Mouse (Mus musculus) layer of hippocampus, adult 8-10 months (tissue): ENCODE data around the gene Sf3b3. TPM values are rescaled to one million over a fixed set of nuclear protein-coding genes. Genes with fewer than 3 reads are reported as not detected.
A peak's percentile ranks its signal among the peaks of the same experiment; 100 is the strongest.
"Not testable (repeated sequence)": the region's sequence is repeated elsewhere in the genome, so short reads cannot be mapped to it uniquely, and the experiment has no call there.

Source experiments
- DNase-seq, 2 experiments: peaks; one replicate each; pipeline ENCODE4 v3.0.0; 2022; ENCODE audit warnings: low spot score in 2 of 2
- total RNA-seq, 4 experiments: library from RNA; stranded (reverse); gene quantifications; 2 replicates each; pipeline ENCODE4 v1.2.4; 2022

The Sf3b3 gene
- 10 to 100 TPM; 64.5 to 78.9 (median 76.6) TPM for total RNA-seq

DNA sequence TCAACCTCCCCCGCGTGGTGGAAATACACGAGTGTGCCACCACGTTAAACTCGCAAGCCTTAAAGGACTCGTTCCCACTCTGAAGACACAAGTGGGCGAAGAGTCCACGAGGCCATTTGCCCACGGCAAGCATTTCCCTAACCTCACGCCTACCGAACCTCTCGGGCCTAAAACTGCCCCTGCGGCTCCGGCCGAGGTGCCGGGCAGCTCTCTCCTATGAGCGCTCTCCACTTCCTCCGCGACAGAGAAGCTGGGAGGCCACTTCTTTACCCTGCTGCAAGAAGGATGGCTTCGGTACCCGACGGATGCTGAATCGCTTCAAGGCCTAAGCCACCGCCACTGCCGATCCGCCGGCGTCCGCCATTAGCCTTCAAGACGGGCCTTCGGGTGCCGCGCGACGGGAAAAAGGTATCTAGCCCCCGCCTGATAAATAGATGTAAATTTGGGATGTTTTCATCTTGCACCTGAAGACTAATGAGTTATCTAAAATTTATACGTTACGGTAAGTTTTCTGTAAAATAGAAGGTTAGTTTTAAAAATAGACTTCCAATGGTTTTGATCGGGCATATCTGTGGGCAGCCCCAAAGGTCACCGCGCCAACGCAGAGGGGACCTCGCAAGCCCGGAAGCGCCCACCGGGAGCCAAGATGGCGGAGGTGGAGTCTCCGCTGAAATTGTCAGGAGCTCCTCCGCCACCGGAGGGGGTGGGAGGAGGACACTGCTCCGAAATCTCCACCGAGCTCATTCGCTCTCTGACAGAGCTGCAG lies at the start of gene Sf3b3, which contains the start of gene Cog4:
Sf3b3 (minus strand) TSS at position 383 of the 766 bp plus-strand sequence.
Cog4 (plus strand) TSS at position 196 of the 766 bp plus-strand sequence.
- peak; percentile 67 to 82 for DNase-seq

DNA sequence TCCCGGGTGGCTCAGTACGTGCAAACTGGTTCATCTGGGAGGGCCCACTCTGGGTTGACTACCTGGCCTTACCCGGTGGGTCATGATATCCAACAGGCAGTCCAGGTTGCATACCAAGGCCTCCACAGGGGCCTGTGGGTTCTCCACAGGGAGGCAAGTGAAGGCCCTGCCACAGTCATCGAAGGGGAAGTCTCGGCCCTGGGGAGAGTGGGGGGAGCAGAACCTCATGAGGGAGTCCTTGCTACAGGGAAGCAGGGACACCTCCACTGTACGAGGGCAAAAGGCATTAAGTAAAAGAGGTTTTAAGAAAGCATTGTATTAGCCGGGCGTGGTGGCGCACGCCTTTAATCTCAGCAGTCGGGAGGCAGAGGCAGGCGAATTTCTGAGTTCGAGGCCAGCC lies 49.2 kb upstream of the Sf3b3 start:
- DNase-seq, result no peak

DNA sequence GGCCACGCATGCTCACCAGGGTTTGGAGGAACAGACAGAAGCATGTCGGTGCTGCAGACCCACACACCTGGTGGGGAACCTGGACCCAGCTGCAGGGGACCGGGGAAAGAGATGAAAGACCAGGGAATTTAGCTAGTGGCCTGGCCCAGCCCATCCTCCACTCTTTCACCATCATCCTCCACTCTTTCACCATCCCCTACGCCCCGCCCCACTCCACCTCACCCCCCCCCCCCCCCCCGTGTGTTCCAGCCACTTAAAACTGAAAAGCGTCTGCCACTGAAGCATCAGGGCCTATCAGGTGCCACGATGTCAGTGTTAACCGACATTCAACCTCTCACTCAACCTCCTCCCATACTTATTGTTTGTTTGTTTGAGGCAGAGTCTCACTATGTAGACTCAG lies 48.7 kb upstream of the Sf3b3 start:
- no peak for DNase-seq

DNA sequence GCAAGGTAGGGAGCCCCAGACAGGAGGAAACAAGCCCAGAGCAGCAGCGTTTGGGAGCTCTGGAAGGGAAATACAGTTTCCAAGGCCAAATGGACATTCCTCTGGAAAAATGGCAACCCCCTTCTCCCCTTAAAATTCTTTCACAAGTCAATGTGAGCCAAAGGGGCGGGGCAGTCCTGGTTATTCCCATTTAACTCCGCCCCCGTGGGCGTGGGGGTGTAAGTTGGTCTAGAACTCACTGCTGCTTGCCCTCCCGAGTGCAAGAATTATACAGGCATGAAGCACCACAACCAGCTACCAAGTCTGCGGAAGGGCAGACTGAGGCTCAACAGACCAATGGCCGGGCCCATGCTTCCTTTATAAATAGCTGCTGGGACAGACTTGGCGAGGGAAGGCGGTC lies 48.3 kb upstream of the Sf3b3 start:
- DNase-seq, result no peak

DNA sequence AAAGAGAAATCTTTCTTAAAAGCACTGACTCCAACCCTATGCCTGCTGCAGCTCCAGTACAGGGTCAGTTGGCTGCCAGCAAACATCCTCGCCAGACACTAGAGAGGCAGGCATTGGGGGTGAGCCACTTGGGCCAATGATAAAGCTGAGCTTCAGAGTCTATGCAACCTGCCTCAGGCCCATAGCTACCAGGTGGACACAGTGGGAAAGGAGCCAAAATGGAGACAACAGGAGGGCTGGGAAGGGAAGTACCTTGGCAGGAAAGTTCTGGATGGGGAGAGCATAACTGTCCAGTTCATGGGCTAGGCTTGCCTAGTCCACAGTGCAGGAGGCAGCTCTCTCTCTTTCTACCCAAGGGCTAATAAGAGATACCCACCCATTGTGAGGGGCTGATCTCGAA lies 46.3 kb upstream of the Sf3b3 start:
- no peak for DNase-seq

DNA sequence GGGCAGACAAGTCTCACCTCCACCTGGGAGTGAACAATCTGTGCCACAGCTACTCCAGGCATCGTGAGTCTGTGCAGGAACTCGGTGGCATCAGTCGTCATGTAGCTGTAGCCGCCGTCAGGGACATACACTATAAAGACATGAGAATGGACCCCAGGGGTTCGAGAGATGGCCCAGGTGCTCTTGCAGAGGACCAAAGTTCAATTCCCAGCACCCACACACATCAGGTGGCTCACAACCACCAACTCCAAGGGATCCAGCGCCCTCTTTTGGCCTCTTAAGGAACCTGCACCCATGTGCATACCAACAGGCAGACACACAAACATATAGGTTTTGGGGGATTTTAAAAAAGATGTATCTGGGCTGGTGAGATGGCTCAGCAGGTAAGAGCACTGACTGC lies 45.5 kb upstream of the Sf3b3 start:
- no peak for DNase-seq

DNA sequence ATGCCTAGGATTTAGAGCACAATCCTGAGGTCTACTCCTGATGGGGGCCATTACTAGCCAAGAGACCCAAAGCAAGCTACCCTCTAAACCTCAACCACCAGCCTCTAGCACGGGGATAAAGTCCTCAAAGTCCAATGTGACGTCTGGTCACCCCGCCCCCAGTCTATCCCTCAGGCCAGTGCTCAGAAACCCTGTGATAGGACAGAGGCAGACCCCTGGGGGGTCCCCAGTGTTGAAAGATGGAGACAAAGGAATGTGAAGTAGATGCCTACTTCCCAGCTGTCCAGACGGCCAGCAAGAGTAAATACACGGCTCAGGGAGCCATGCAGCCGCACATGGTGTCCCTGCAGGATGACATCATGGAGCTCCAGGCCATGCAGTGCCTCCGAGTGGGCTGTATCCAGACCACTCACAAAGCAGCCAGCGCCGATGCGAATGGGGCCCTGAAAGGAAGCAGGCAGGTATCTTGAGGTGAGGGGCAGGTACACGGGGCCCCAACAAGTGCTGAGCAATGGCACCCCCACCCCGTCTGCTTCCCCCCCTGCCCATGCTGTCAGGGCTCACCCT lies 43.4 kb upstream of the Sf3b3 start:
- no peak for DNase-seq

DNA sequence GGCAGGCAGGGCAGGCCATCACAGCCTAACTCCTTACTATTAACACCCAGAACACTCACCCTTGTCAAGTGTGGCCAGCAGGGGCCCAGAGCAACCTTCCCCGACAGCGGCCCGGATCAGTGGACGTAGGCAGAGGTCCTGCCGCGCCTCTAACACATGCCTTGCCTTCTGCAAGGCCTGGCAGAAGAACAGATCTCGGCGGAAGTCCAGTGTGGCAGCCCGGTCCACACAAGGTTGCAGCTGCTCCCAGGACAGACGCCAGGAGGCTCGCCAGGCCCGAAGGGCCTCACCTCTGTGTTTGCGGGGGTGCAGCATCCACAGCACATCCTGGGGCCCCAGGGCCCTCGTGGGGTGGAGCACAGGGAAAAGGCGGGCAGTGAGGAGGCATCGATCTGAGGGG lies 42.3 kb upstream of the Sf3b3 start:
- DNase-seq, result no peak

DNA sequence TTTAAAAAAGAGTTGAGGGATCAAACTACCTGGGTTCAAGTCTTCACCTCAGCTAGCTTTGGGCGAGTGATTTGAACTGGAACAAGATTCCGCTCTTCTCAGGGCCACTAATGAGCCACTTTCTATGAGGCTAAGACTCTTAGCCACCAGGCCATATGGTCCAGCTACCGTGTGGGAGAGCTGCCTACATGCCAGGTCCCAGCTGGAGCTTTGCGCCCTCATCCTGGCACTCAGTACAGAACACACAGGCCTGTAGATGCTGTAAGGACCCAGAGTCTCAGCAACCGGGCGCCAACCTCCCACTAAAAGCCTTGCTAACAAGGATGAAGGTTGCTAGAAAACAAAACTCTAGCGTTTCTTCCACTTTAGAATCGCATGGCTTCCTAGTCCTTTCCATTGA lies 41.9 kb upstream of the Sf3b3 start:
- DNase-seq, result peak; percentile 53 to 70

DNA sequence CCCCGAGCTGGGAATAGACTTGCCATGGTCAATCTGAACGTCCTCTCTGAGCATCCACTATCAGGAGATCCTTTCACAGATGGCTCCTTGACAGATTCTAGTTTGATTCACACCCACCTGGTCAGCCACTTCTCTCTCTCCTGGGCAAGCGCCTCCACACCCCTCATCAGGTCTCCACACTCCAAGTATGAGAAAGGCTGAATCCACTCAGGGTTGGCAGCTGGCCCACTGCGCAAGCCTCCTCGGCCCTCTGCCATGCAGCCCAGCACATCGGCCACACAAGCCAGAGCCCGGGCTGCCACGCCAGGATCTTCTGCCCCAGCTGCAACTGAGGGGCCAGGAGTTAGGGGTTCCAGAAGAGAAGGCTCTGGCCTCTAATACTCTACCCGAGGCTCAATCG lies 41.0 kb upstream of the Sf3b3 start:
- no peak for DNase-seq

DNA sequence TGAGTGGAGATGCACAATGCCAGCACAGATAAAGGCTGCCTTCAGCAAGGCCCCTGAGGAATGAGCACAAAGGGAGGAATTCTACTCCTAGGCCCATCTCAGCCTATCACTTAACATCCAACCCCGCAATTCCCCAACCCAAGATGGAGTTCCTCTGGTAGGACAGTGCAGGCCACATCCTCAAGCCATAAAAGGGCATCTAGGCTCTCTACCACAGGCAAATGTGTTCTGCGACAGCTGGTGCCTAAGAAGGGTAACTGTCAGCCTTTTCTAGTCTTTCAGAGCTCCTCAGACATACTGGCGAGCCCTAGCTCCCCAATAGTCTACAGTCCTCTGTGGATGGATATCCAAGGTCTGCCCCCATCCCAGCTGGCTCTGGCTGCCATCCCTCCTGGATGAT lies 40.0 kb upstream of the Sf3b3 start:
- DNase-seq, result no peak

DNA sequence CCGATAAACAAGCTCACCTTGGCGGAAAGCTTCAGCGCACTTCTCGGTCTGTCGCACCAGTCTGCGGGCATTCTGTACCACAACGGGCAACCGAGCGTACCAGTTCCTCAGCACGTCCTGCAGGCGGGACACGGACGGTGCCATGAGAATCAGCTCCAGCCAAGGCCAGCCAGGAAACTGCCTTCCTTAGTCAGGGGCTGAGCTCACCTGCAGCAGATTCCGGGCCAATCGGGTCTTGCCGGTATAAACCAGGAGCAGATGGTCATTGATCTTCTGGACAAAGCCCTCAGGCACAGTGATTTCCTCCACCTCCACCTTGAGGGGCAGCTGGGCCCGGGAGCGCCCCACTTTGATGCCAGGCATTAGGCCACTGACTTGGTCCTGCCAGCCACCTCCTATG lies 37.2 kb upstream of the Sf3b3 start:
- no peak for DNase-seq

DNA sequence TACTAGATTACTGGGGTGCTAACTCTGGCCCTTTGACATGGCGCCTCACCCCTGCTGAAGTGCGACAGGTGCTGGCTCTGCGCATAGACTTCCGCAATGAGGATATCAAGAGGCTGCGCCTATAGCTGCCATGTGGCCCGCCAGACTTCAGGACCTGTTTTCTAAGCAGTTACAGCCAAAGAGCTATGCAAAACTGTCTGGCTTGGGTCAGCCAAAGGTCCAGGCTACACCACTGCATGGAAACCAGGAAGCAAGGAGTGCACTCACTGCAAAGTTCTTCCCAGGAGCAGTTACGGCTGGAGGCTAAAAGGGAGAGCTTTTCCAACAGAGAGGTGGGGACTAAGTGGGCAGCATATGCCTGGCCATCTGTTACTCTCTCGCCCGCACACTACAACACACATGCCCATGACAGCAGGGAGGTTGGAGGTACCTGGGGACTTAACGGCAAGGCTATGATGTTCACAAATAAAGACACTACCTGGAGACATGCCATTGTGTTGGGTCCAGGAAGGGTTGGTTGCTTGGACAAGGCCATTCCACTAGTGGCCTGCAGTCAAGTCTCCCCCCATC lies 35.2 kb upstream of the Sf3b3 start:
- no peak for DNase-seq

DNA sequence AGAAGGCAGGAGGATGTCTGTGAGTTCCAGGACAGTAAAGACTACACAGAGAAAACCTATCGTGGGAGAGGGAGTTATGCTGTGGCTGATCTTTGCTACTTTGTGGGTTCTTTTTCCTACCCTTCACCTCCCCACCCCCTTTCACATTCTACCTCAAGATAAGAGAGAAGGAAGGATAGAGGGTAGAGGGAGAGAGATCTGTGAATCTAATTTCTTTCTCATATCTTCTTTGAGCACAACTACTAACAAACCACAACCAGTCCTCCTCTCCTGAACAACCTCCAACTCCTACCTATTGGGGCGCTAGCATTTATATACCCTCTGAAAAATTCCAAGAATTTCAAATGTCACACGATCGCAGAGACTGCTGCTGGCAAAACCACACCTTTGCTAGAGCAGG lies 31.3 kb upstream of the Sf3b3 start:
- DNase-seq, result no peak

DNA sequence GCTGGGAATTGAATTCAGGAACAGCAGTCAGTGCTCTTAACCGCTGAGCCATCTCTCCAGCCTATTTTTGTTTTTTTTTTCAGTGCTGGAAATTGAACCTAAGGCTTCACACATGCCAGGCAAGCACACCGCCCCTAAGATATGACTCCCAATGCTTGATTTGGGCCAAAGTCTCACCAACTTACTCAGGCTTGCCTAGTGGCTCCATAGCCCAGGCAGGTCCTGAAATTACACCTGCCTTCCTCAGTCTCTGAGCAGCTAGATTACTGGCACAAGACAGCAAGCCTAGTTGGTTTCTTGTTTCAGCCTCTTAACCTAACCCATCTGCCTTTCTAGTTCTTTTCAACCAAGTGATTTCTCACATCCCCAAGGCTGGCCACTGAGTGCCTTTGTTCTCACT lies 23.9 kb upstream of the Sf3b3 start:
- DNase-seq, result no peak

DNA sequence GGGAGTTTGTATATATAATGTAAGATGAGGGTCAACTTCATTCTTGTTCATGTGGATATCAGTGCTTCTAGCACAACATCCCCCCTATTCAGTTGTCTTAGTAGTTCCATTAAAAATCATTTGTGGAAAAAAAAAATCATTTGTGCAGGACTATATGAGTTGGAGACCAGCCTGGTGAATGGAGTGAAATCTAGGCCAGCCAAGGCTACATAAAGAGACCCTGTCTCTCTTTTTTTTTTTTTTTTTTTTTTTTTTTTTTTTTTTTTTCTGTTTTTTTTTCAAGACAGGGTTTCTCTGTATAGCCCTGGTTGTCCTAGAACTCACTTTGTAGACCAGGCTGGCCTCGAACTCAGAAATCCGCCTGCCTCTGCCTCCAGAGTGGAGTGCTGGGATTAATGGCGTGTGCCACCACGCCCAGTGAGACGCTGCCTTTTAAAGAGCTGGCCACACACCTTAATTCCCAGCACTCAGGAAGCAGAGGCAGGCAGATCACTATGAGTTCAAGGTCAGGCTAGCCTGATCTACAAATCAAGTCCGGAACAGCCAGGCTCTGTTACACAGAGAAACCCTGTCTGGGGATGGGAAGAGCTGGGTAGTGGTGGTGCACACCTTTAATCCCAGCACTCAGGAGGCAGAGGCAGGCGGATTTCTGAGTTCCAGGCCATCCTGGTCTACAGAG lies 14.9 kb upstream of the Sf3b3 start:
- DNase-seq, result not testable (repeated sequence)

DNA sequence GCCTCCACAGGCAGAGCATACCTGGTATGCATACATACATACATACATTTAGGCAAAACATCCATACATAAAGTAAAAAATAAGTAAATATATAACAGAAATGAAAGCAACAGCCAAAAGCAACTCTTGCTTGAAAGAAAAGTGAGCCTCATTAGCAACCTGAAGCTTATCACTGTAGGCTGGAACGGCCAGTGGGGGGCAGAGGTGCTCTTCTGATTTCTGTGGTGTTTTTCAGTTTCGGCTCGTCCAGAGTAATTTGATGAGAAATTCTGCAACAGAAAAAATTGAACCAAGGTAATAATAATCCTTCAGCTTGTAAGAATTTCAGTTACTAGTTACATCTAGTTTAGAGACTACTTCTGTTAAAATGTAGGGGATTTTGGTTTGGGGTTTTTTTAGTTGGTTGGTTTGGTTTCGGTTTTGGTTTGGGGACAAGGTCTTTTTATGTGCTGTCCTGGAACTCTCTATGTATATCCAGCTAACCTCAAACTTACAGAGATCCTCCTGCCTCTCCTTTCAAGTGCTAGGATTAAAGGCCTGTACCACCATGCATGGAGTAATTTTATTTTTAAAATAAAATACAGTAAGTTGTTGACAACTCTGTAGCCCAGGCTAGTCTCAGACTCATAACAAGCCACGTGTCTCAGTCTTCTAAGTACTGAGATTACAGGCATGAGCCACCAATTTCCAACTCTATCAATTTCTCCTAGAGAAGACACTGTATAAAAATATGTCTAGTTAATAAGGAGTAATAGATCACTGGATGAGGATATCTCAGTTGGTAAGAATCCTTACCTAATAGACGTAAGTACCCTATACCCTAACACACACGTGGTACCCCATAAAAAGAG lies 13.3 kb upstream of the Sf3b3 start:
- DNase-seq, result no peak

DNA sequence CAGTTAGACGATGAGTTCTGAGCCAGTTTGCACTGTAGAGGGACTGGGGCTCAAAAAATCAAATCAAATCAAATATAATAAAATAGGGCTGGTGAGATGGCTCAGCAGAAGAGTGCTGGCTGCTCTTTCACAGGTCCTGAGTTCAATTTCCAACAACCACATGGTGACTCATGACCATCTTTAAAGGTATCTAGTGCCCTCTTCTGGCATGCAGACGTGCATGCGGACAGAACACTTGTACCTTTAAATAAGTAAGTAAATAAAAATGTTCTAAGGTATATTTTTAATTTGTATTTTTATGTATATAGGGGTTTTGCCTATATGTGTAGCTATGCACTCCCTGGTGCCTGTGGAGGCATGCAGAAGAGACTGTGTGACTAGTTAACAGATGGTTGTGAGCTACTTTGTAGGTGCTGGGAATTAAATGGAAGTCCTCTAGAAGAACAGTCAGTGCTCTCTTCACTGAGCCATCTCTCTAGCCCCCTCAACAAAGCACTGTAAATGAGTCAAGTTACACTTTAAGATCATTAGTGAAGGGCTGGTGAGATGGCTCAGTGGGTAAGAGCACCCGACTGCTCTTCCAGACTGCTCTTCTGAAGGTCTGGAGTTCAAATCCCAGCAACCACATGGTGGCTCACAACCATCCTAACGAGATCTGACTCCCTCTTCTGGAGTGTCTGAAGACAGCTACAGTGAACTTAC lies 10.3 kb upstream of the Sf3b3 start:
- no peak for DNase-seq

DNA sequence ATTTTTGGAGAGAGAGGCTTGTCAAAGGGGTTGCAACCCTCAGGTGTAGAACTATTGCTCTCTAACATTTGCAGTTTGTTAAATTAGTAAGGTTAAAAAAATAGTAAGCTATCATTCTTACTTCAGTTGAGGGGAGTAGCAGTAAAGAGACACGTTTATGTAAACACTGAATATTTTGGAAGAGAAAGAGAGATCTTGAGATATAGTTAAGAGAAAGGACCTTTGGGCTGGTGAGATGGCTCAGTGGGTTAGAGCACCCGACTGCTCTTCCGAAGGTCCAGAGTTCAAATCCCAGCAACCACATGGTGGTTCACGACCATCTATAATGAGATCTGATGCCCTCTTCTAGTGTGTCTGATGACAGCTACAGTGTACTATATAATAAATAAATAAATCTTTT lies 9.5 kb upstream of the Sf3b3 start:
- DNase-seq, result not testable (repeated sequence)

DNA sequence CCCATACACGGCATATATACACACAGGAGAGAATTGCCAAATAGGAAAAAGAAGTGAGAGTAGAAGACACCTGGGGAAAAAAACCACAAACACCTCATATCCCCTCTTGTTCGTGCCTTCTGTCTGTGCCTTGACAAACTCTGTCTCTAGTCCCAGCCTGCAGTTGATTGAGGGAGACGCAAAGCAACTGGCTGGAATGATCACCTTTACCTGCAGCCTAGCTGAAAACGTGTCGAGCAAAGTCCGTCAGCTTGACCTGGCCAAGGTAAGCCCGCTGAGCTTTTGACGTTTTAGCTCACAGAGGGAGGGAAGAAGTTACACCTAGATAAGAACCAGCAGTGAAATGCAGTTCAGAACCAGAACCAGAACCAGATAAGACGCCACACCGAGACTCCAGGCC lies 4.6 kb upstream of the Sf3b3 start:
- DNase-seq, result no peak
